Mouse (Mus musculus): Measurements from ENCODE around the gene Cyp2c38. TPM values are rescaled to one million over a fixed set of nuclear protein-coding genes. Genes with fewer than 3 reads are reported as not detected.

Gene Cyp2c38
- polyA plus RNA-seq (2017; shearing (Covaris generic)) = not detected

DNA sequence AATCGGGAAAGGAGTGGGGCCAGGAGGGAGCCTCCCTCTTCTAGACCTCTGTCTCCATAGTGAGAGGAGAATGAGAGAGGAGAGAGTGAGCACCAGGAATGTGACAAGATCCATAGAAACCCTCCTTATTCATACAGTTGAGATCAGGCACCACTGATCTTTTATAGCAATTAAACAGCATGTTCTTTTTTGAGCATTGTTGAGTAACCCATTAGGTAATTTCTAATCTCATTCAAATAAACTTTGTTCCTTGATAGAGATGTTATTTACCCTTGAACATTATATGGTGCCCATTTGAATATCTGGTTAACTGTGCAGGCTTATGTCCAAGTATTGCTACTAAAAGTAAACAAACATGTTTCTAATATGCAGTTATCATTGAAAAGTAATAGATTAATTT is at the start of gene Cyp2c38:
Gene Cyp2c38, minus strand, starts transcription at position 135 of the 400 bp plus-strand sequence.

DNA sequence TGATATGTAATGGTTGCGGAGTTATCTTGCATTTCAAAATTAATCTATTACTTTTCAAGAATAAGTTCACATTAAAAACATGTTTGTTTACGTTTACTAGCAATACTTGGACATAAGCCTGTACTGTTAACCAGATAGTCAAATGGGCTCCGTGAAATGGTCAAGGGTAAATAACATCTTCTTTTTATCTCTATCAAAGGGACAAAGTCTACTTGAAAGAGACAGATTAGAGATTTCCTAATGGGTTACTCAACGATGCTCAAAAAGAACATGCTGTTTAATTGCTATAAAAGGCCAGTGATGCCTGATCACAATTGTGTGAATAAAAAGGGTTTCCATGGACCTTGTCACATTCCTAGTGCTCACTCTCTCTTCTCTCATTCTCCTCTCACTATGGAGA is 47.7 kb upstream of the Cyp2c38 start, which contains the start of gene Cyp2c39:
Gene Cyp2c39, plus strand, starts transcription at position 329 of the 400 bp plus-strand sequence.

Other genes starting within 250 kb of the Cyp2c38 start
- gene Cyp2c29, start 193.7 kb downstream of the Cyp2c38 start, polyA plus RNA-seq (2017; shearing (Covaris generic)) = not detected
- gene Cyp2c39, start 47.8 kb upstream of the Cyp2c38 start, polyA plus RNA-seq (2017; shearing (Covaris generic)) = not detected
- not detected for gene Cyp2c67, start 186.0 kb upstream of the Cyp2c38 start, polyA plus RNA-seq (2017; shearing (Covaris generic))

All from inflammation-experienced regulatory T-cells, adult 16 weeks (primary cell).